Mouse (Mus musculus) spleen, adult 2 months (tissue): ENCODE data around the gene Tirap.

Source experiments
- CTCF ChIP-seq: fragments of 200-500 bp; IDR thresholded peaks from 2 replicates; pipeline ENCODE4 v1.5.1; 2011; ENCODE audit warnings: mild to moderate bottlenecking, inconsistent platforms; ENCODE audit not compliant: insufficient read depth, insufficient read length, insufficient replicate concordance; ENCODE audit errors: extremely low read depth
- POLR2A ChIP-seq: fragments of 200-500 bp; IDR thresholded peaks from 2 replicates; pipeline ENCODE4 v1.6.1; 2011; ENCODE audit warnings: low read depth, low read length, inconsistent platforms

GRCm38 (mm10) chr9:35156002-35156710, 43.9 kb downstream of the Tirap start:
- no peak for TF ChIP-seq CTCF
- no peak for TF ChIP-seq POLR2A
